Mouse (Mus musculus): ENCODE data around the gene Bud31. TPM values are rescaled to one million over a fixed set of nuclear protein-coding genes. Genes with fewer than 3 reads are reported as not detected.
A peak's percentile ranks its signal among the peaks of the same experiment; 100 is the strongest.

Gene Bud31
- polyA plus RNA-seq, 1 experiment, result 2.2 TPM

GRCm38 (mm10) chr5:145112566-145112965, 27.6 kb upstream of the Bud31 start:
- H3K4me1 ChIP-seq (ENCODE audit: control insufficient read depth), result peaks cover 33% of the 10 kb centered on the region

GRCm38 (mm10) chr5:145113416-145113815, 26.7 kb upstream of the Bud31 start:
- Histone ChIP-seq H3K27me3 (ENCODE audit: control insufficient read depth) (peaks cover 31% of the 10 kb centered on the region), H3K4me3 (replicated peaks) (peak overlapping the region; percentile 65), H3K36me3 (ENCODE audit: control insufficient read depth) (peaks cover 22% of the 10 kb centered on the region), H3K9me3 (ENCODE audit: control insufficient read depth, low read length) (no peaks in the 10 kb centered on the region), H3K4me1 (ENCODE audit: control insufficient read depth) (peaks cover 33% of the 10 kb centered on the region)
- TF ChIP-seq TAL1 (IDR thresholded peaks at IDR 0.05; ENCODE audit: low read length) (no peak), GATA1 (IDR thresholded peaks at IDR 0.05; ENCODE audit: low read length) (no peak)

More at GRCm38 (mm10) chr5:145112566-145112965, 27.6 kb upstream of the Bud31 start:
- TF ChIP-seq TAL1 (IDR thresholded peaks at IDR 0.05; ENCODE audit: low read length) (no peak), GATA1 (IDR thresholded peaks at IDR 0.05; ENCODE audit: low read length) (no peak)
- Histone ChIP-seq H3K27me3 (ENCODE audit: control insufficient read depth) (peaks cover 31% of the 10 kb centered on the region), H3K9me3 (ENCODE audit: control insufficient read depth, low read length) (no peaks in the 10 kb centered on the region), H3K4me3 (replicated peaks) (no peak overlapping the region), H3K36me3 (ENCODE audit: control insufficient read depth) (peaks cover 31% of the 10 kb centered on the region)

- Histone ChIP-seq H3K9me3 (ENCODE audit: control insufficient read depth, low read length) (no peaks in the 10 kb centered on the region), H3K36me3 (ENCODE audit: control insufficient read depth) (peaks cover 16% of the 10 kb centered on the region), H3K4me1 (ENCODE audit: control insufficient read depth) (peaks cover 29% of the 10 kb centered on the region)
Observed at GRCm38 (mm10) chr5:145114071-145114605, 26.0 kb upstream of the Bud31 start, which contains the start of gene Arpc1b. Arpc1b (plus strand) TSS chr5:145114215.

GRCm38 (mm10) chr5:145114606-145115473, 25.3 kb upstream of the Bud31 start:
- peaks cover 9% of the 10 kb centered on the region for H3K36me3 ChIP-seq (ENCODE audit: control insufficient read depth)
- H3K9me3 ChIP-seq (ENCODE audit: control insufficient read depth, low read length), result peaks cover 4% of the 10 kb centered on the region
- H3K4me3 ChIP-seq (replicated peaks), result peak overlapping the region; percentile 65
- no peak for TF ChIP-seq TAL1 (IDR thresholded peaks at IDR 0.05; ENCODE audit: low read length)
- no peak for TF ChIP-seq GATA1 (IDR thresholded peaks at IDR 0.05; ENCODE audit: low read length)
- H3K4me1 ChIP-seq (ENCODE audit: control insufficient read depth), result peaks cover 26% of the 10 kb centered on the region
- peaks cover 31% of the 10 kb centered on the region for H3K27me3 ChIP-seq (ENCODE audit: control insufficient read depth)

More at GRCm38 (mm10) chr5:145114071-145114605, 26.0 kb upstream of the Bud31 start, which contains the start of gene Arpc1b:
- Histone ChIP-seq H3K4me3 (replicated peaks) (peak within 1 kb of the TSS; percentile 65), H3K27me3 (ENCODE audit: control insufficient read depth) (peaks cover 31% of the 10 kb centered on the region)
- no peak for TF ChIP-seq GATA1 (IDR thresholded peaks at IDR 0.05; ENCODE audit: low read length)
- TF ChIP-seq TAL1 (IDR thresholded peaks at IDR 0.05; ENCODE audit: low read length), result no peak

- peaks cover 4% of the 10 kb centered on the region for H3K9me3 ChIP-seq (ENCODE audit: control insufficient read depth, low read length)
- H3K27me3 ChIP-seq (ENCODE audit: control insufficient read depth), result peaks cover 31% of the 10 kb centered on the region
- no peak overlapping the region for H3K4me3 ChIP-seq (replicated peaks)
- no peak for TF ChIP-seq GATA1 (IDR thresholded peaks at IDR 0.05; ENCODE audit: low read length)
- no peak for TF ChIP-seq TAL1 (IDR thresholded peaks at IDR 0.05; ENCODE audit: low read length)
- peaks cover 18% of the 10 kb centered on the region for H3K4me1 ChIP-seq (ENCODE audit: control insufficient read depth)
- H3K36me3 ChIP-seq (ENCODE audit: control insufficient read depth), result peaks cover under 1% of the 10 kb centered on the region
Observed at GRCm38 (mm10) chr5:145115736-145116135, 24.4 kb upstream of the Bud31 start.

GRCm38 (mm10) chr5:145116316-145116715, 23.8 kb upstream of the Bud31 start:
- TF ChIP-seq GATA1 (IDR thresholded peaks at IDR 0.05; ENCODE audit: low read length) (no peak), TAL1 (IDR thresholded peaks at IDR 0.05; ENCODE audit: low read length) (no peak)
- peaks cover 1% of the 10 kb centered on the region; the same call in 1 of the 2 replicates for H3K36me3 ChIP-seq (ENCODE audit: control insufficient read depth)
- peaks cover 4% of the 10 kb centered on the region for H3K9me3 ChIP-seq (ENCODE audit: control insufficient read depth, low read length)
- no peak overlapping the region for H3K4me3 ChIP-seq (replicated peaks)
- H3K27me3 ChIP-seq (ENCODE audit: control insufficient read depth), result peaks cover 31% of the 10 kb centered on the region
- H3K4me1 ChIP-seq (ENCODE audit: control insufficient read depth), result peaks cover 18% of the 10 kb centered on the region

GRCm38 (mm10) chr5:145116916-145117315, 23.2 kb upstream of the Bud31 start:
- peaks cover 5% of the 10 kb centered on the region for H3K36me3 ChIP-seq (ENCODE audit: control insufficient read depth)

GRCm38 (mm10) chr5:145118005-145118404, 22.2 kb upstream of the Bud31 start:
- no peak for TF ChIP-seq TAL1 (IDR thresholded peaks at IDR 0.05; ENCODE audit: low read length)
- TF ChIP-seq GATA1 (IDR thresholded peaks at IDR 0.05; ENCODE audit: low read length), result no peak
- Histone ChIP-seq H3K9me3 (ENCODE audit: control insufficient read depth, low read length) (peaks cover 4% of the 10 kb centered on the region), H3K36me3 (ENCODE audit: control insufficient read depth) (peaks cover 13% of the 10 kb centered on the region), H3K4me3 (replicated peaks) (no peak overlapping the region), H3K27me3 (ENCODE audit: control insufficient read depth) (peaks cover 31% of the 10 kb centered on the region), H3K4me1 (ENCODE audit: control insufficient read depth) (peaks cover 18% of the 10 kb centered on the region)

More at GRCm38 (mm10) chr5:145116916-145117315, 23.2 kb upstream of the Bud31 start:
- TF ChIP-seq GATA1 (IDR thresholded peaks at IDR 0.05; ENCODE audit: low read length), result no peak
- TF ChIP-seq TAL1 (IDR thresholded peaks at IDR 0.05; ENCODE audit: low read length), result no peak
- peaks cover 4% of the 10 kb centered on the region for H3K9me3 ChIP-seq (ENCODE audit: control insufficient read depth, low read length)
- peaks cover 18% of the 10 kb centered on the region for H3K4me1 ChIP-seq (ENCODE audit: control insufficient read depth)
- H3K27me3 ChIP-seq (ENCODE audit: control insufficient read depth), result peaks cover 31% of the 10 kb centered on the region
- no peak overlapping the region for H3K4me3 ChIP-seq (replicated peaks)

- no peak for TF ChIP-seq GATA1 (IDR thresholded peaks at IDR 0.05; ENCODE audit: low read length)
- TF ChIP-seq TAL1 (IDR thresholded peaks at IDR 0.05; ENCODE audit: low read length), result no peak
- H3K4me1 ChIP-seq (ENCODE audit: control insufficient read depth), result peaks cover 17% of the 10 kb centered on the region
- no peak overlapping the region for H3K4me3 ChIP-seq (replicated peaks)
- peaks cover 18% of the 10 kb centered on the region for H3K36me3 ChIP-seq (ENCODE audit: control insufficient read depth)
- peaks cover 6% of the 10 kb centered on the region for H3K9me3 ChIP-seq (ENCODE audit: control insufficient read depth, low read length)
- peaks cover 31% of the 10 kb centered on the region for H3K27me3 ChIP-seq (ENCODE audit: control insufficient read depth)
Observed at GRCm38 (mm10) chr5:145118461-145118860, 21.7 kb upstream of the Bud31 start.
